ENCODE assay signal across 6 mouse cellular contexts in genomic region chr8:12032386-12032785, GRCm38 (mm10).
"Had no signal": no experiment of that assay in that cellular context is flagged by ENCODE, and none has a peak within 500 bp of the region (broad histone marks: within the 10 kb centered on the region; RNA-seq: fewer than 3 reads in every experiment).

No protein-coding gene starts in this region.

- DNase-seq: layer of hippocampus, adult 9-11 months; layer of hippocampus, postnatal 36 days; retina, postnatal 1 day; thymus, postnatal 36 days had no signal

- ATAC-seq: liver, embryonic 12.5 days; midbrain, embryonic 16.5 days had no signal
